Mouse (Mus musculus) brain, embryonic 14.5 days (tissue): Measurements from ENCODE around the gene Pam. TPM values are rescaled to one million over a fixed set of nuclear protein-coding genes. Genes with fewer than 3 reads are reported as not detected.
A peak's percentile ranks its signal among the peaks of the same experiment; 100 is the strongest.

ENCODE experiments used
- DNase-seq: peaks from one replicate; pipeline ENCODE4 v3.0.0-alpha.2; 2011; ENCODE audit warnings: low read depth
- CTCF ChIP-seq: fragments of 200-500 bp; IDR thresholded peaks from 2 replicates; pipeline ENCODE4 v1.5.1; 2012; ENCODE audit warnings: inconsistent platforms, mild to moderate bottlenecking, moderate library complexity, borderline replicate concordance; ENCODE audit not compliant: insufficient read depth, insufficient read length; ENCODE audit errors: extremely low read depth
- POLR2A ChIP-seq: fragments of 200-500 bp; IDR thresholded peaks from 2 replicates; pipeline ENCODE4 v1.6.1; 2012; ENCODE audit warnings: mild to moderate bottlenecking, inconsistent platforms, borderline replicate concordance; ENCODE audit not compliant: poor library complexity, insufficient read depth, insufficient read length, severe bottlenecking; ENCODE audit errors: extremely low read depth
- polyA plus RNA-seq: library from polyadenylated mRNA; depleted of rRNA; stranded (reverse); fragments of >200 nt; gene quantifications from 2 replicates; pipeline ENCODE4 v1.2.3, GENCODE M21; 2012

Gene Pam
- polyA plus RNA-seq, 1 experiment: 42.8 TPM

GRCm38 (mm10) chr1:97991976-97992375 lies 103.5 kb downstream of the Pam start:
- TF ChIP-seq POLR2A (no peak), CTCF (no peak)
- no peak for DNase-seq

DNA sequence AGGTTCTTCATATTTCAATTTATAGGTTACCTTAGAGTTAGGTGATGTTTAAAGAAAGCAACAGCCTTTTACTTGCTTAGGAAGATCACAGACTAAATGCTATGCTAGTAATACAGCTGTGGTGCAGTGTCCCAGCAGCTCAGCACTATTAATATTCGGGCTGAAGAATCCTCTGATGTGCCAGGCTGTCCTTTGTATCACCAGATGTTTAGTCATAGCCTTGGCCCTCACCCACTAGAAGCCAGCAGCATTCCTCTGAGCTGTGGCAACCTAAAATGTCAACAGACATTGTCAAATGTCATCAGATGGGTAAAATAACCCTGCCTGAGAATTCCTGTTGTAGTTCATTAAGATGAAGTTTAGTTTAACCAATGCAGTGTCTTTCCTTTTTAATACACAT lies 112.3 kb downstream of the Pam start:
- no peak for DNase-seq
- TF ChIP-seq CTCF: no peak

DNA sequence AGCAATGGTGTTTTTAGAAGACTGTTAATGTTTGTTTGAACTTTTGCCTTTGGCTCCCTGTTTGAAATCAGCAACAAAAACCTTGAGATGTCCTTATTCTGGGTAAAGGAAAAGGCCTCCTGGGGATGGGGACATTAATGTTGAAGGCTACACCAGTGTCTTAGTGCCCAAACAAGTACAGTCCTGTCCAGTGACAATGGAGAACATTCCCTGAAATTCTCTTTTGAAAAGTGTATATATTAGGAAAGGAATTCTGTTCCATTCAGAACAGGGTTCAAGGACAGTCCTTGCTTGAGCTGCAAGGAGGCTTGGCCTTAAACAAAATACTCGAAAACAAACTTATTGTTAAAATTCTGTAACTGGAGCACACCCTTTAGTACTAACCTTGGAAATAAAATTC lies 116.0 kb downstream of the Pam start:
- no peak for DNase-seq
- TF ChIP-seq POLR2A (no peak), CTCF (no peak)

DNA sequence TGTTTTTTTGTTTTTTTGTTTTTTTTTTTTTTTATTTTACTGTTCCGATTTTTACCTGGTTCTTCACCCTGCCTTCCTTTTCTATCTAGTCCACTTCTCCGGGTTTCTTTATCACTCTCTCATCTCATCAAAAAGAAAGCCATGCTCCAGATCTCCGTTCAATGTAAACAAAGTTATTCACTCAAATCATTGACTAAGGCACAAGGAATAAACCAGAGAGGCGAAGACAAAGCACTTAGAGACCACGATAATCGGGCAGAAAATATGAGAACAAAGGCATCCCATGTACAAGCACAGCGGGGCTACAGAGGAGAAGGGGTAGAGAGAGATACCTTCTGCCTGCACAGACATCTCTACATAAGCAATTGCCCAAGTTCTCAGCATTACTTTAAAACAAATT lies 117.9 kb downstream of the Pam start:
- DNase-seq: peak; percentile 53
- TF ChIP-seq POLR2A (no peak), CTCF (no peak)

GRCm38 (mm10) chr1:97976873-97977473 lies 118.5 kb downstream of the Pam start:
- TF ChIP-seq CTCF: no peak
- no peak for TF ChIP-seq POLR2A

GRCm38 (mm10) chr1:97976072-97976471 lies 119.4 kb downstream of the Pam start:
- TF ChIP-seq CTCF: peak; percentile 22; the same call in 1 of the 2 replicates
- TF ChIP-seq POLR2A: no peak
- peak; percentile 40 for DNase-seq

More at GRCm38 (mm10) chr1:97976873-97977473, 118.5 kb downstream of the Pam start:
- DNase-seq: peak; percentile 89

GRCm38 (mm10) chr1:97974968-97975367 lies 120.5 kb downstream of the Pam start:
- DNase-seq: peak; percentile 85

DNA sequence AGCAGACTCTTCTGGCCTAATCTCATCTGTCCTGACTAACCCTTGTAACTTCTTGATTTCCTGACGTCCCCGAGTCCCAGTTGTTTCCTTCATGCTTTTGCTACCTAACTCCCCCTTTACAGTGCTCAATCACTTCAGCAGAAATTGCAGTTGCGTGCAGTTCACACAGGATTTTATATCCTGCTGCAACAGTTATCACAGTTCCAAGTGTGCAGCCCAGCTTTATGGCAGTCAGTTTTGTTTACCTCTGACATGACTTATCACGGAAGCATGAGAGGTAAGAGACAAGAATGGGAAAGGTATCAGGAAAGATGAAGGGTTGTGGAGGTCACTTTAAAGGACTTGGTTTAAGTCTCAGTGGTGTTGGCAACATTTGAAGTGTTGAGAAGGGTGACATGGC lies 125.7 kb downstream of the Pam start:
- TF ChIP-seq POLR2A (no peak), CTCF (no peak)

More at GRCm38 (mm10) chr1:97974968-97975367, 120.5 kb downstream of the Pam start:
- TF ChIP-seq CTCF (no peak), POLR2A (no peak)

GRCm38 (mm10) chr1:97963711-97964110 lies 131.7 kb downstream of the Pam start:
- no peak for DNase-seq
- TF ChIP-seq CTCF (no peak), POLR2A (no peak)

More for the DNA sequence above, 125.7 kb downstream of the Pam start:
- no peak for DNase-seq

DNA sequence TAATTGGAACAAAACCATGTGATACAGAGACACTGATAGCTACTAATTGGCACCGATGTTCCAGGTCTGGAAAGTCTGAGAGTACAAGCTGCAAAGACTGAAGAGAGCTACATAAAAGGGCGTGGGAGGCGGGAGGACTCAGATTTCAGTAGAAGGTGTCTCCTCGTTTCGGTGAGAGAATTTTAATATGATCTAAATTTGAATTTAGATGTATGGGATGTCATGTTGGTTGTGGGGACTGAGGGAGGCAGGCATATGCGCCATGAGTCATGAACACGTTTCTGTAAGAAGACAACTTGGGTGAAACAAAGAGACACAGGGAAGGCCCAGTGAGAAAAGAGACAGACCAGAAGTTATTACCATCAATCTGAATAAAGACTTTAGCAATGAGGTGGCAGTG lies 133.3 kb downstream of the Pam start:
- TF ChIP-seq CTCF (no peak), POLR2A (no peak)
- DNase-seq: peak; percentile 45

DNA sequence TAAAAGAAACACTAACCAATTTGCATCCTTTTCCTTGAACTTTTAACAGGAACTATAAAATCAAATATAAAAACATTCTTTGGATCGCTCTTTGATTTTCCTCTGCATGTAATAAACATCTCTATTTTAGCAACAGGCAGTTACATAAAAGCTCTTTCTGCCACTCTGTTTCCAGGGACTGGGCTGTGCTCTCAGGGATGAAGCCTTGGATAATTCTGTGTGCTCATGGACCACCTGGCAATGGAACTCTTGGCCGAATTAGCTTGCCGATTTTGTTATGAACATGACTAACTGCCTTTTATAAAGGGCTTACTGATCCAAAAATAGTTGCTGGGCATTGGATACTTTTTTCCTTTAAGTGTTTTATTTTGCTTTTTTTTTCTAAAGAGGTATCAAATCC lies 134.8 kb downstream of the Pam start:
- no peak for TF ChIP-seq CTCF
- no peak for TF ChIP-seq POLR2A

GRCm38 (mm10) chr1:97960124-97960523 lies 135.3 kb downstream of the Pam start:
- no peak for DNase-seq
- TF ChIP-seq POLR2A (no peak), CTCF (no peak)

More for the DNA sequence above, 134.8 kb downstream of the Pam start:
- no peak for DNase-seq
